Mouse (Mus musculus) midbrain, embryonic 14.5 days (tissue): ENCODE results near the gene Srpk2. TPM values are rescaled to one million over a fixed set of nuclear protein-coding genes. Genes with fewer than 3 reads are reported as not detected.
"Not testable (repeated sequence)": the region's sequence is repeated elsewhere in the genome, so short reads cannot be mapped to it uniquely, and the experiment has no call there.

Experiments used
- ATAC-seq: fragments of 200-750 bp; cut with Nextera tagmentation; 2 replicates; pipeline ENCODE4 v1.8.0; 2017; ENCODE audit warnings: moderate number of reproducible peaks, moderate library complexity; ENCODE audit not compliant: low FRiP score, low TSS enrichment
- DNase-seq: peaks from one replicate; pipeline ENCODE4 v3.0.0-alpha.2; 2015
- H3K27ac ChIP-seq: fragments of 300-500 bp; sonication (generic); replicated peaks from 2 replicates; pipeline ENCODE4 v1.5.1; 2014; ENCODE audit warnings: mild to moderate bottlenecking, low read depth, low read length, moderate library complexity
- H3K27me3 ChIP-seq: fragments of 300-500 bp; sonication (generic); 2 replicates; pipeline ENCODE4 v1.6.1; 2014; ENCODE audit warnings: low read length, control low read depth, mixed read lengths; ENCODE audit not compliant: control insufficient read depth, insufficient read depth
- H3K36me3 ChIP-seq: fragments of 300-500 bp; sonication (generic); 2 replicates; pipeline ENCODE4 v1.6.1; 2014; ENCODE audit warnings: low read length, control low read depth; ENCODE audit not compliant: control insufficient read depth, insufficient read depth
- H3K4me1 ChIP-seq: fragments of 300-500 bp; sonication (generic); 2 replicates; pipeline ENCODE4 v1.6.1; 2014; ENCODE audit warnings: mild to moderate bottlenecking, antibody characterized with exemption, low read length, control low read depth; ENCODE audit not compliant: control insufficient read depth, insufficient read depth
- H3K4me2 ChIP-seq: fragments of 300-500 bp; sonication (generic); 2 replicates; pipeline ENCODE4 v1.6.1; 2014; ENCODE audit warnings: mild to moderate bottlenecking, low read length, moderate library complexity
- H3K4me3 ChIP-seq: fragments of 300-500 bp; sonication (generic); replicated peaks from 2 replicates; pipeline ENCODE4 v1.5.1; 2014; ENCODE audit warnings: low read depth, low read length
- H3K9ac ChIP-seq: fragments of 300-500 bp; sonication (generic); replicated peaks from 2 replicates; pipeline ENCODE4 v1.6.1; 2014; ENCODE audit warnings: mild to moderate bottlenecking, low read length, moderate library complexity
- H3K9me3 ChIP-seq: fragments of 300-500 bp; sonication (generic); 2 replicates; pipeline ENCODE4 v1.6.1; 2016; ENCODE audit warnings: low read length, control low read depth, mixed read lengths; ENCODE audit not compliant: control insufficient read depth
- WGBS: fragments of 180-500 bp; shearing (Covaris S2); extraction: QIAGEN DNeasy Blood & Tissue Kit; methylation state at CpG from one replicate; pipeline ENCODE4 v1.1.7; 2014; 5-methylcytosine and 5-hydroxymethylcytosine counted together
- polyA plus RNA-seq: library from polyadenylated mRNA; unstranded; fragments of >200 nt; fragmentation: Nextera tagmentation; extraction: Ambion mirVana; gene quantifications from 2 replicates; pipeline ENCODE4 v1.2.1, GENCODE M21; 2014

Gene Srpk2
- polyA plus RNA-seq, 1 experiment from 2014 or later: 121 TPM

GRCm38 (mm10) chr5:23573942-23574341 lies 110.5 kb downstream of the Srpk2 start:
- 96% methylated on average over 5 of the region's 5 CpGs for WGBS
- Histone ChIP-seq H3K4me1 (peaks cover 26% of the 10 kb centered on the region), H3K27me3 (no peaks in the 10 kb centered on the region), H3K9ac (no peak overlapping the region), H3K27ac (no peak overlapping the region), H3K4me2 (no peak overlapping the region), H3K36me3 (no peaks in the 10 kb centered on the region), H3K4me3 (no peak overlapping the region), H3K9me3 (no peaks in the 10 kb centered on the region)
- ATAC-seq (no peak), DNase-seq (no peak)

GRCm38 (mm10) chr5:23568188-23568587 lies 116.2 kb downstream of the Srpk2 start:
- DNase-seq: no peak
- no peaks in the 10 kb centered on the region for H3K4me1 ChIP-seq
- H3K27me3 ChIP-seq: no peaks in the 10 kb centered on the region
- H3K27ac ChIP-seq: no peak overlapping the region
- H3K9ac ChIP-seq: no peak overlapping the region
- ATAC-seq: no peak
- H3K36me3 ChIP-seq: peaks cover 12% of the 10 kb centered on the region
- no peaks in the 10 kb centered on the region for H3K9me3 ChIP-seq
- no peak overlapping the region for H3K4me3 ChIP-seq
- H3K4me2 ChIP-seq: no peak overlapping the region
- WGBS: 98% methylated on average over 5 of the region's 5 CpGs

GRCm38 (mm10) chr5:23566382-23566781 lies 118.0 kb downstream of the Srpk2 start:
- Histone ChIP-seq H3K9ac (no peak overlapping the region), H3K4me2 (no peak overlapping the region), H3K4me3 (no peak overlapping the region), H3K36me3 (peaks cover 12% of the 10 kb centered on the region), H3K27me3 (no peaks in the 10 kb centered on the region), H3K4me1 (no peaks in the 10 kb centered on the region), H3K9me3 (no peaks in the 10 kb centered on the region), H3K27ac (no peak overlapping the region)
- 88% methylated on average over 6 of the region's 6 CpGs for WGBS
- no peak for DNase-seq
- no peak for ATAC-seq

GRCm38 (mm10) chr5:23562278-23563060 lies 121.9 kb downstream of the Srpk2 start:
- DNase-seq (no peak), ATAC-seq (no peak)
- WGBS: 93% methylated on average over 4 of the region's 4 CpGs
- H3K36me3 ChIP-seq: peaks cover 12% of the 10 kb centered on the region
- H3K9me3 ChIP-seq: no peaks in the 10 kb centered on the region
- H3K27me3 ChIP-seq: no peaks in the 10 kb centered on the region
- no peak overlapping the region for H3K4me3 ChIP-seq
- H3K4me1 ChIP-seq: no peaks in the 10 kb centered on the region
- H3K4me2 ChIP-seq: no peak overlapping the region
- H3K9ac ChIP-seq: no peak overlapping the region
- H3K27ac ChIP-seq: no peak overlapping the region

GRCm38 (mm10) chr5:23561227-23561626 lies 123.2 kb downstream of the Srpk2 start:
- Histone ChIP-seq H3K36me3 (peaks cover 12% of the 10 kb centered on the region), H3K4me2 (no peak overlapping the region), H3K4me1 (no peaks in the 10 kb centered on the region), H3K27me3 (no peaks in the 10 kb centered on the region), H3K27ac (no peak overlapping the region), H3K9me3 (no peaks in the 10 kb centered on the region), H3K4me3 (no peak overlapping the region), H3K9ac (no peak overlapping the region)
- WGBS: 97% methylated on average over 2 of the region's 2 CpGs
- ATAC-seq (no peak), DNase-seq (no peak)

- Histone ChIP-seq H3K4me1 (no peaks in the 10 kb centered on the region), H3K4me3 (no peak overlapping the region), H3K4me2 (no peak overlapping the region), H3K27ac (no peak overlapping the region), H3K9me3 (no peaks in the 10 kb centered on the region), H3K27me3 (no peaks in the 10 kb centered on the region), H3K9ac (no peak overlapping the region), H3K36me3 (peaks cover 12% of the 10 kb centered on the region)
- 88% methylated on average over 4 of the region's 4 CpGs for WGBS
- ATAC-seq (no peak), DNase-seq (no peak)
These were observed 124.2 kb downstream of the Srpk2 start for GRCm38 (mm10) chr5:23560171-23560570.

GRCm38 (mm10) chr5:23556007-23556770 lies 128.2 kb downstream of the Srpk2 start:
- ATAC-seq (no peak), DNase-seq (no peak)
- 89% methylated on average over 7 of the region's 7 CpGs for WGBS
- H3K27ac ChIP-seq: no peak overlapping the region
- no peaks in the 10 kb centered on the region for H3K4me1 ChIP-seq
- no peaks in the 10 kb centered on the region for H3K36me3 ChIP-seq
- H3K4me2 ChIP-seq: no peak overlapping the region
- H3K9me3 ChIP-seq: no peaks in the 10 kb centered on the region
- no peak overlapping the region for H3K9ac ChIP-seq
- no peaks in the 10 kb centered on the region for H3K27me3 ChIP-seq
- H3K4me3 ChIP-seq: no peak overlapping the region

- H3K9me3 ChIP-seq, H3K27me3 ChIP-seq, H3K27ac ChIP-seq, H3K36me3 ChIP-seq, DNase-seq, H3K4me2 ChIP-seq, ATAC-seq, H3K4me1 ChIP-seq, H3K9ac ChIP-seq, H3K4me3 ChIP-seq: not testable (repeated sequence)
- WGBS: 66% methylated on average over 3 of the region's 3 CpGs
These were observed 131.1 kb downstream of the Srpk2 start for GRCm38 (mm10) chr5:23553338-23553737.

GRCm38 (mm10) chr5:23551687-23552086 lies 132.7 kb downstream of the Srpk2 start:
- Histone ChIP-seq H3K9ac (no peak overlapping the region), H3K4me1 (no peaks in the 10 kb centered on the region), H3K36me3 (peaks cover 6% of the 10 kb centered on the region; the same call in 1 of the 2 replicates), H3K4me3 (no peak overlapping the region), H3K4me2 (no peak overlapping the region), H3K9me3 (no peaks in the 10 kb centered on the region), H3K27me3 (no peaks in the 10 kb centered on the region), H3K27ac (no peak overlapping the region)
- DNase-seq (no peak), ATAC-seq (no peak)
- 90% methylated on average over 5 of the region's 5 CpGs for WGBS
